Mouse (Mus musculus) mouse embryonic stem cell (cell line): ENCODE measurements at regions not wholly inside any gene's neighbourhood (a gene's known extent, or its start where the extent isn't known, plus 50 kb on each side); places are given as distances from the start of the nearest gene placed in this dataset.

ENCODE experiments used
- in situ Hi-C, 2 experiments: fragments of 300-500 bp; cut with MboI; formaldehyde crosslinking; loops; 1 replicate in 1 of 2; 3 replicates in 1 of 2; pipeline ENCODE4 v1.14.3; 2019 to 2020; ENCODE audit warnings: low sequenced_read_pairs in 2 of 2, low pct_unique_long_range_greater_than_20kb in 1 of 2, mixed read lengths in 1 of 2; ENCODE audit not compliant: unreplicated experiment in 1 of 2

DNA sequence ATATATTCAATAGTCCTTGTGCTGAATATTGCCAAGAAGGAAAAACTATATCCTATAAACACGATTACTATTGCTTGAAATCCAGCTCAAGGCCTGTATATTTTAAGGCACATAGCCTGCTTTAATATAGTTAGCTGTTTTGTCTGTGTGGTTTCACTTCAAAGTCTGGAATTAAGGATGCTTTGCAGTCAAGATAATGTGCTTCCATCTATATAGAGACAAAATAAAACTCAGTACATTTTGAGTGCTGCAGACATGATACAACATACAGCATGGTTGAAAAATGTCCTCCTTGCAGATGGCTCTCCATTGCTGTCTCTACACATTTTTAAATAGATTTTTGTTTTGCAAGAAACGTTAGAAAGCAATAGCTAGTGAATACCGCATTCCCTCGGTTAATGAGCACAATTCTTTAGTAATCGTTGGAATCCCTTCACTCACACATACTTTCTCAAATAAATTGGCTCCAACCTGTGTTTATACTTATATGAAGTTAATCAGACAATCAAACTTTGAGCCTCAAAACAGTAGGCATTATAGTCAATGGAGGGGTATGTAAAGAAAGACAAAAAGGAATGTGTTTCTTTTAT, 224.7 kb downstream of the Mef2c start:
- in situ Hi-C loops = loop anchor here in 1 of 2 experiments (25.0 kb wide), 1 partner anchor 509 kb away; no protein-coding TSS in a partner anchor

DNA sequence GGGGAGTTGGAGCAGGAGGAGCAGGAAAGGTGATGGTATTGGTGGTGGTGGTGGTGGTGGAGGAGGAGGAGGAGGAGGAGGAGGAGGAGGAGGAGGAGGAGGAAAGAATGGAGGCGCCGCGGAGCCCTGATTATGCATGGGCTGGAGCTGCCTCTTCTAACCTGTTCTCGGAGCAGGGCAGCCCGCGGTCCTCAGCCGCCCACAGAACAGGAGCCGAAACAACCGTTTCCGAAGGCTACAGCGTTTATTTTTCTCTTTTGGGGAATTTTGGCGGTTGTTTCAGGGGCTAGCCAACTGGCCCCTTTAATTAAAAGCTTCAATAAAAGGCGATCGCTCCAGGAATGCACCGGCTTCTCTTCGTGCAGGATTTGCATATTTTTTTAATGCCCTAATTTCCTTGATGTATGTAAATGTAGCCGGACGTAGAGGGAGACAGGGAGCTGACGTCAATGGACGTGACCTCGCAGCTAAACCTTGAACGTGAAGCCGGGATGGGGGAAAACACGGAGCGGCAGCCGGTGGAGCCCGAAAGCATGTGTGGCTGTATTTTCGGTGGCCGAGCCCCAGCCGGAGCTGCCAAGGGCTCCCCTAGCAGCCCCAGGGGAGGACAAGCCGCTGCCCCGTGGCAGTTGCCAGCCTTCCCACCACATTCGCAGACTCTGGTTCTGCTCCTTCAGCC, 225.6 kb downstream of the Mef2c start:
- in situ Hi-C loops = loop anchor here in 1 of 2 experiments (10.0 to 25.0 kb wide), 2 partner anchors 508 to 615 kb away; no protein-coding TSS in a partner anchor

DNA sequence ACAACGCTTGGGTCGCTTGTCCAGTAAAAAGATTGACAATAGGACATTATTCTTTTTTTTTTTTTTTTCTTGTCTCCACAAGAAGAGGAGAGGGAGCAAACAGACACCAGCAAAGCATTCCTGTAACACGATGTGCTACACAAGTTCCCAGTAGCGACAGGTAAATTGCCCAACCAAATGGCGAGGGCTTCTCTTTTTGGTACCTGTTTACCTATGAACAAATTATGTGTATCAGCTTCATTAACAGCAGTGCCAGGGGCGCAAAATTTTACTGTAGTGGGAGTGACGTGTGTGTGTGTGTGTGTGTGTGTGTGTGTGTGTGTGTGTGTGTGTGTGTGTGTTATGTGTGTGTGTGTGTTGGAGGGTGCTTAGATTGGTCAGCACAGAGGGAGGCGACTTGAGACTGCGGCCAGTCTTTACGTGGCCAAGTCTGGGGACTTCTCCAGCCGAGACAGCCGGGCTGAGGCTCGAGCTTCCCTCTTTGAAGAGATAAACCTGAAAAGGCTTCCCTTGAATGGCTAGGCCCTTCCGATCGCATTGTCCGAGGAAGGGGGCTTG, 226.4 kb downstream of the Mef2c start:
- in situ Hi-C loops = loop anchor here in 1 of 2 experiments (10.0 to 25.0 kb wide), 2 partner anchors 507 to 615 kb away; no protein-coding TSS in a partner anchor

DNA sequence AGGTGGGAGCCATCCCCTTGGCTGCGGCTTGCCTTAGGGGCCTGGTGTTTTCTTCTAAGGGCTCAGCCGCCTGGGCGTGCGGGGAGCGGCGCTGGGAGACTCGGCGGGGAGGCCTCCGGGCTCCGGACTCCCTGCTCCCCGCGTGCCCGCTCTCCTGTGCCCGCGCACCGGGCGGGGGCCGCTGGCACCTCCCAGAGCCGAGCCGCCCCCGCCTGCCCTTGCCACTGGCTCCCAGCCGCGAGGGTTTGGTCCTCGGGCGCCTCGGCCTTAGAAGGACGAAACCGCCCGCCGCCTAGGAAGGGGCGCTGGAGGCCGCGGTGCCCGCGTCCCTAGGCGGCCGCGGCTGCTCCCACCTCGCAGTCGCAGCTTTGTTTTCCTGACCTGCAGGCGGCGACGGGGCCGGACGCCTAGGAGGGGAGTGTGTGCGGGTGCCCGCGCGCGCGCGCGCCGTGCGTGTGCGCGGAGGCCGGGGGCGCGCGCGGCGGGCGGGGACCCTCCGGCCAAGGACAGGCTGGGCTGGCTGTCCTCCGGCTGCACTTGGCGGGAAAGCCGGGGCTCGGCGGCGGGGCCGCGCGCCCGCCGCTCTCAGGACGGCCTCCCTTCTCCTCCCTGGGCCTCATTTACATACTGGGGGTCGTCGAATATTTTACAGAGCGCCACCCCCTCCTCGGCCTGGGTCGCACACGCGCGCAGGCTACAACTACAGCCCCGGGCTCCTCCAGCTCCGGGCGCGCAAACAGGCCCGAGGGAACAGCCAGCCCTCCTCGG, 227.1 kb downstream of the Mef2c start:
- in situ Hi-C loops = loop anchor here in 1 of 2 experiments (10.0 to 25.0 kb wide), 2 partner anchors 506 to 614 kb away; no protein-coding TSS in a partner anchor

- in situ Hi-C loops = loop anchor here in 1 of 2 experiments (10.0 to 25.0 kb wide), 2 partner anchors 506 to 613 kb away; no protein-coding TSS in a partner anchor
Observed at GRCm38 (mm10) chr13:83731481-83732006, 227.7 kb downstream of the Mef2c start.

- in situ Hi-C loops = loop anchor here in 1 of 2 experiments (10.0 to 25.0 kb wide), 2 partner anchors 505 to 612 kb away; no protein-coding TSS in a partner anchor
Observed at GRCm38 (mm10) chr13:83732283-83733121, 228.7 kb downstream of the Mef2c start.

DNA sequence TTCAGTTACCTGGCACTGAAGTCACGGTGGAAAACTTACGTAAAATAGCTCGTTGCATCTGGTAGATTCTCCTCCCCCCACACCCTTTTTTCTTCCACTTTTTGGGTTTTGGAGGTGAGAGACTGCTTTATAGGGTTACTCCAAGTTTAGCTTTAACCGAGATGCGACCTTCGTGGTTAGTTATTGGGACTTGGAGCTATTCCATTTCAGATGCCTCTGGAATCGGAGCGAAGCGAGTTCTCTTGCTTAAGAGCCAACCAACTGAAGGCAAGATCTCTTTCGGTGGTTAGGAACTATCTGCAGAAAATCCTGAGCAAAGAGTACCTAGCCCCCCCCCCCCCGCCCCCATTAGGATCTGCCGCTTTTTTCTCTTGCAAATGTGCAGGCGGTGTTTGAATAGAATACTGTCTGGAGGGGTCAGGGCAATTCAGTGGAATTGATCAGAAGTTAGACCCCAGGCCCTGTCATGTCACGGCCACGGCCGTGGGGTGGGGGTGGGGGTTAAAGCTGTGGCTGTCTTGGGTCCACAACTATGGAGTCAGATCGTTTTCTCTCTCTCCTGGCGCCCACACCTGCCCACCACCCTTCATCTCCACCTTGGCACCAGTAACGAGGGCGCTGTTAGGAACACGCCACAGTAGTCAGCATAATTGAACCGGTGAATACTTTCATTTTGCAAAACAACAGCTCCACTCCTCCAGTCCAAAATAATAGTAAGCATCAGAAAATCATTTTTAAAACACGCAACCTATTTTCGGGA, 229.6 kb downstream of the Mef2c start:
- in situ Hi-C loops = loop anchor here in 1 of 2 experiments (10.0 to 25.0 kb wide), 2 partner anchors 504 to 611 kb away; no protein-coding TSS in a partner anchor

- in situ Hi-C loops = loop anchor here in 1 of 2 experiments (10.0 to 25.0 kb wide), 2 partner anchors 503 to 611 kb away; no protein-coding TSS in a partner anchor
Observed at GRCm38 (mm10) chr13:83733991-83734610, 230.3 kb downstream of the Mef2c start.

GRCm38 (mm10) chr13:83734656-83735055, 230.8 kb downstream of the Mef2c start:
- in situ Hi-C loops = loop anchor here (5.0 to 25.0 kb wide), 3 partner anchors 503 to 613 kb away; no protein-coding TSS in a partner anchor

- in situ Hi-C loops = loop anchor here (5.0 to 25.0 kb wide), 3 partner anchors 502 to 612 kb away; no protein-coding TSS in a partner anchor
Observed at GRCm38 (mm10) chr13:83735101-83735500, 231.3 kb downstream of the Mef2c start.

GRCm38 (mm10) chr13:83735631-83736475, 232.0 kb downstream of the Mef2c start:
- in situ Hi-C loops = loop anchor here (5.0 to 25.0 kb wide), 3 partner anchors 501 to 611 kb away; no protein-coding TSS in a partner anchor

GRCm38 (mm10) chr13:83737031-83737825, 233.4 kb downstream of the Mef2c start:
- in situ Hi-C loops = loop anchor here (5.0 to 25.0 kb wide), 3 partner anchors 500 to 610 kb away; no protein-coding TSS in a partner anchor

GRCm38 (mm10) chr13:83737826-83738527, 234.1 kb downstream of the Mef2c start:
- in situ Hi-C loops = loop anchor here (5.0 to 25.0 kb wide), 3 partner anchors 499 to 609 kb away; no protein-coding TSS in a partner anchor

DNA sequence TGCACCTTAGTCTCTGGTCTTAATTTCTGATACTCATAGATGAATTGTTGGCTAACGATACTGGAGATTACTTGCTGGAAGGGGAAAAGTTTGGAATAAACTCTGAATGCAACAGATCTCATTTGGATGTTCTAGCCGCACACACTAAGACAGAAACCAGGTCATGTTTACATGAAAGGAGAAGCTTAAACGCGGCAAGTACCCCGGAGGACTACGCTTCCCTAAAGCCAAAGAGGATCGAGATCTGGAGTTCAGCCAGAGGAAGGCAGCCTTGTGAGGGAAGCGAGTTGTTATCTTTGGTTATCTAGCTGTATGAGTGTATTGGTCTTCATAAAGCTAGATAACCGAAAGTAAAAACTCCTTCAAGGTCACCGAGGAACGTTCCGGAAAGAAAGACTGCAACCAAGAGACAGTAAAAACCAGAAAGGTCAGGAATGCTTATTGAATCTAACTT, 234.7 kb downstream of the Mef2c start:
- in situ Hi-C loops = loop anchor here (5.0 to 25.0 kb wide), 3 partner anchors 499 to 609 kb away; no protein-coding TSS in a partner anchor
